Mouse (Mus musculus) kidney, postnatal 0 days (tissue): ENCODE measurements around the gene Ryr3. TPM values are rescaled to one million over a fixed set of nuclear protein-coding genes. Genes with fewer than 3 reads are reported as not detected.

ENCODE experiments used
- ATAC-seq: fragments of 200-750 bp; cut with Nextera tagmentation; replicated peaks from 2 replicates; pipeline ENCODE4 v1.8.0; 2017; ENCODE audit warnings: low read depth, moderate number of reproducible peaks, moderate TSS enrichment, moderate library complexity; ENCODE audit not compliant: low FRiP score
- DNase-seq: peaks from one replicate; pipeline ENCODE4 v3.0.0-alpha.2; 2016; ENCODE audit warnings: low spot score
- H3K27ac ChIP-seq: fragments of 300-500 bp; sonication (generic); 2 replicates; pipeline ENCODE4 v1.5.1; 2014; ENCODE audit warnings: mild to moderate bottlenecking
- H3K27me3 ChIP-seq: fragments of 300-500 bp; sonication (generic); 2 replicates; pipeline ENCODE4 v1.6.1; 2014; ENCODE audit warnings: low read length, mixed read lengths; ENCODE audit not compliant: insufficient read depth
- H3K36me3 ChIP-seq: fragments of 300-500 bp; sonication (generic); 2 replicates; pipeline ENCODE4 v1.6.1; 2014; ENCODE audit warnings: low read length, mixed read lengths; ENCODE audit not compliant: insufficient read depth
- H3K4me1 ChIP-seq: fragments of 300-500 bp; sonication (generic); replicated peaks from 2 replicates; pipeline ENCODE4 v1.6.1; 2014; ENCODE audit warnings: antibody characterized with exemption, low read length, mixed read lengths; ENCODE audit not compliant: insufficient read depth
- H3K4me2 ChIP-seq: fragments of 300-500 bp; sonication (generic); 2 replicates; pipeline ENCODE4 v1.6.1; 2014; ENCODE audit warnings: mild to moderate bottlenecking, low read length, moderate library complexity, mixed read lengths
- H3K4me3 ChIP-seq: fragments of 300-500 bp; sonication (generic); replicated peaks from 2 replicates; pipeline ENCODE4 v1.5.1; 2014; ENCODE audit warnings: low read depth, low read length
- H3K9ac ChIP-seq: fragments of 300-500 bp; sonication (generic); 2 replicates; pipeline ENCODE4 v1.6.1; 2014; ENCODE audit warnings: low read depth, low read length
- H3K9me3 ChIP-seq: fragments of 300-500 bp; sonication (generic); replicated peaks from 2 replicates; pipeline ENCODE4 v1.6.1; 2016; ENCODE audit warnings: low read length, inconsistent platforms, mixed read lengths
- CTCF ChIP-seq: IDR thresholded peaks from 2 replicates; pipeline ENCODE4 v1.5.1; 2016; ENCODE audit warnings: antibody characterized with exemption, low read depth, mild to moderate bottlenecking, moderate library complexity
- WGBS: fragments of 180-500 bp; shearing (Covaris S2); extraction: QIAGEN DNeasy Blood & Tissue Kit; methylation state at CpG from one replicate; pipeline ENCODE4 v1.1.7; 2014; 5-methylcytosine and 5-hydroxymethylcytosine counted together
- polyA plus RNA-seq: library from polyadenylated mRNA; unstranded; fragments of >200 nt; fragmentation: Nextera tagmentation; extraction: Ambion mirVana; gene quantifications from 2 replicates; pipeline ENCODE4 v1.2.1, GENCODE M21; 2015

Gene Ryr3
- polyA plus RNA-seq, 1 experiment from 2014 or later = 0.22 TPM

DNA sequence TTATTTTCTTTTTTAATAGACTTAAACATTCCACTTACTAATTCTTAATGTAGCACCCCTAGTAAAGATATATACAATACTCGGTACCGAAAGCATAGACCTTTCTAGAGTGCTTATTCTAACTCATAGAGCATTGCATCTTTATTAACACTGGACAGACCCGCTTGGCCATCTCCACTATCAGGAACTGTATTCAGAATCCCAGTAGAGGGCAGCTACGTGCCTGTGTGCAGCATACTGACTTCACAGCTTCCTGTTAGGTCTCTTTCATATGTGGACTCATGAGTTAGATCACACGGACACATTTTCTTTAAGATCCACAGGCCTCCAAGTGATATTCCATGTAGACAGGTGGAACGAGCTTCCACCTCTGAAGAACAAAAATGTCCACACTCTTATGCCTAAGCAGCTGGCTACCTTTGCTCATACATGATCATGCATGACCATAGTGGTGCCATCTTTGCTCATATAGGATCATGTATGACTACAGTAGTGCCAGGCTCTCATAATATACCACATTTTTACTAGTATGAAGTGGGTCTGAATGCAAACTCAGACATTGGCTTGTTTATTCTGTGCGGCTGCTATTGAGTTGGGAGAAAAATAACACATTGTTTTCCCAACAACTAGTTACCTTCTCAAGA, 417.4 kb downstream of the Ryr3 start:
- 82% methylated on average over 7 of the region's 7 CpGs for WGBS
- no peaks in the 10 kb centered on the region for H3K4me1 ChIP-seq
- peak; percentile 36; the same call in 1 of the 2 replicates for ATAC-seq

DNA sequence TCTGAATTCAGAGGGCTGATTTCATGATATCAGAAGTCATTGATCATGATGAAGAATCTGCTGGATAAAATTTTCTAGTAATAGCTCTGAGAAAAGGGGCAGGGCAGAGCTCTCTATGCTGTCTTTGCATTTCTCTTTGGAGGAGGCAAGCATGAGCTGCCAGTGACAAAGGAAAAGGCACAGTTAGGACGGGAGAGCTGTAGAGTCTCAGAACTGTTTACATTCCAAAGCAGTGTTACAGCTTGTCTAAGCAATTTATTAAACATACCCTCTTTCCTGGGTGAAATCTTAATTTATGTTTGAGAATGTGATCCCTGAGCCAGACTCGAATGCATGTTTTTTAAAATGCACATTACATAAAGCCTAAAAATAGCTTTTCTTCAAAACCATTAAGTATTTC, 435.3 kb downstream of the Ryr3 start:
- no peak overlapping the region for H3K27ac ChIP-seq
- WGBS = 26% methylated on average over 2 of the region's 2 CpGs
- no peak overlapping the region for H3K4me3 ChIP-seq
- no peak for TF ChIP-seq CTCF
- H3K27me3 ChIP-seq = no peaks in the 10 kb centered on the region
- ATAC-seq (no peak), DNase-seq (peak; percentile 2)
- no peak overlapping the region for H3K9ac ChIP-seq
- H3K4me2 ChIP-seq = no peak overlapping the region
- H3K36me3 ChIP-seq = no peaks in the 10 kb centered on the region
- H3K9me3 ChIP-seq = no peaks in the 10 kb centered on the region
- H3K4me1 ChIP-seq = no peaks in the 10 kb centered on the region

More for the DNA sequence above, 417.4 kb downstream of the Ryr3 start:
- Histone ChIP-seq H3K27me3 (no peaks in the 10 kb centered on the region), H3K9me3 (no peaks in the 10 kb centered on the region), H3K9ac (no peak overlapping the region), H3K4me3 (no peak overlapping the region), H3K36me3 (no peaks in the 10 kb centered on the region), H3K27ac (no peak overlapping the region), H3K4me2 (no peak overlapping the region; the same call in 1 of the 2 replicates)
- TF ChIP-seq CTCF = no peak
- no peak for DNase-seq

DNA sequence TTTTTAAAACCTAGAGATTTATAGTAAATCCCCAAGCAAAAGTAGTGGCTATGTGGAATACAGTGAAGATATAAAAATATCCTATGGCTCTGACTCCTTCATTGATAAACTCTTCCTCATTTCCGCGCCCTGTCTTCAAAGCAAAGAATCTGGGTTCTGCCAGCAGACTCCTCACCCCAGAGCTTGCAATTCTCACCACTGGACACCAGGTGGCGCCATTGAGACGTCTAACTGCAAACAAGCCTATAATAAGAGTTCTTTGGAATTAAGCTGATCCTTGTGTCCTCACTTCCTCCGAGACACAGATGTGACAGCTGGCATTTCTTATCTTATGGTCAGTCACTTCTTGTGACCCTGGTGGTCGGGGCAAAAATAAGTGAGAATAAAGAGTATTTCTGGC, 442.1 kb downstream of the Ryr3 start:
- DNase-seq (peak; percentile 45), ATAC-seq (no peak)
- WGBS = 35% methylated on average over 6 of the region's 6 CpGs
- Histone ChIP-seq H3K27ac (no peak overlapping the region), H3K4me3 (no peak overlapping the region), H3K9ac (no peak overlapping the region), H3K36me3 (no peaks in the 10 kb centered on the region), H3K4me2 (no peak overlapping the region), H3K9me3 (no peaks in the 10 kb centered on the region), H3K4me1 (no peaks in the 10 kb centered on the region), H3K27me3 (no peaks in the 10 kb centered on the region)
- peak; percentile 80 for TF ChIP-seq CTCF

DNA sequence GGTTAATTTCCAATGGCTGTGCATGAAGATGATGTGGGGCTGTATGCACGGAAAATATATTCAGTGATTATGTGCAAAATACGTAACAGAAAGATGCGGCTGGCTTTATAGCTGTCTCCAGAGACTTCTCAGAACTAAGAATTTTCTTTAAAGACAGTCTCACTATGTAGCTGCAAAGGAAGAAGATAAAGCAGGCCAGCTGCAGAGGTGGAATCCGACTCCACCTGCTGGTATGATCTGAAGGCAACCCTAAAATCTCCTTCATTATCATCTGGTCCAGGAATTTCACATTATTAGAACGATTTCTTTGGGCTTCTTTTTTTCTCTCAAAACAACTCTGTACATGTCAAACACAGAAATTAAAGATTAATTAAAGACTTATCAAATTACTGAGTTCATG, 449.2 kb downstream of the Ryr3 start:
- no peak overlapping the region for H3K9ac ChIP-seq
- no peak overlapping the region for H3K4me2 ChIP-seq
- H3K4me3 ChIP-seq = no peak overlapping the region
- DNase-seq (peak; percentile 27), ATAC-seq (no peak)
- no peaks in the 10 kb centered on the region for H3K4me1 ChIP-seq
- H3K27me3 ChIP-seq = no peaks in the 10 kb centered on the region
- 66% methylated on average over 5 of the region's 5 CpGs for WGBS
- no peaks in the 10 kb centered on the region for H3K9me3 ChIP-seq
- H3K27ac ChIP-seq = no peak overlapping the region
- H3K36me3 ChIP-seq = no peaks in the 10 kb centered on the region
- TF ChIP-seq CTCF = peak; percentile 60

DNA sequence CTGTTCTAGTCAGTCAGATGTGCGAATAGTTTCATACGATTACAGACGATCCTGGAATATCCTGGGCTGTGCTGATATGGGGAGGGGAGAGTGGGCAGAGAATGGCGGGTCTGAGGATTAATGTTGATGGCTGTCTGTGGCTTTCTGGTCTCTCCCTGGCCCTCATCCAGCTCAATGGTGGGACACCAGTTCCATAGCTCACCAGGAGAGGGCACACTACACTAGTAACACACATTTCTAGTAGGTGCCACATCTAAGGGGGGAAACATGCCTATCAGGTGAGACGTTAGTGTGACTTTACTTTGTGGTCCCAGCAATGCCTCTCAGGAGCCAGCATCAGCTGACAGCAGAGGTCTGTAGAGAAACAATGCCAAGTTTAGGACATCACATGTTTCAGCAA, 451.9 kb downstream of the Ryr3 start:
- Histone ChIP-seq H3K27ac (no peak overlapping the region), H3K4me3 (no peak overlapping the region), H3K4me2 (no peak overlapping the region), H3K36me3 (no peaks in the 10 kb centered on the region), H3K27me3 (no peaks in the 10 kb centered on the region), H3K4me1 (no peaks in the 10 kb centered on the region), H3K9me3 (no peaks in the 10 kb centered on the region), H3K9ac (no peak overlapping the region)
- TF ChIP-seq CTCF = peak; percentile 60
- ATAC-seq = no peak
- WGBS = 63% methylated on average over 5 of the region's 5 CpGs
- DNase-seq = no peak

DNA sequence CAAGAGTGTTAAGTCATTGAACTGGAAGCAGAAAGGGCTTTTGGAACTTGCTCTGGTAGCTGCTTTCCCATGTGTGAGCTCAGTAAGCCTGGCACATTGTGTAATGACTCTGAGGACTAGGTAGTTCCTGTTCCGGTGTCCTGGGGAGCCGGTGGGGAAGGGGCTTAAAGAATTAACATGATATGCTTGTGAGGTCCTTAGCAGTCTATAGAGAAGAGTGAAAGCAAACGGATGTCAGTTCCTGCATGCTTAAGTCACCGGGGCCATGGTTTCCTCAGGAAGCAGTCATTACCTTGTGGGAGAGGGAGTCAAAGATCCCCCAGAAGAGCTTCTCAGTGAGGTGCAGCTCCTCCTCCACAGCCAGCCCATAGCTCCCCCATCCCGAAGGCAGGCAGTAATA, 452.6 kb downstream of the Ryr3 start:
- no peak overlapping the region for H3K27ac ChIP-seq
- TF ChIP-seq CTCF = no peak
- no peak overlapping the region for H3K4me2 ChIP-seq
- no peak overlapping the region for H3K4me3 ChIP-seq
- no peak overlapping the region for H3K9ac ChIP-seq
- H3K27me3 ChIP-seq = no peaks in the 10 kb centered on the region
- no peaks in the 10 kb centered on the region for H3K4me1 ChIP-seq
- no peaks in the 10 kb centered on the region for H3K9me3 ChIP-seq
- ATAC-seq (no peak), DNase-seq (no peak)
- H3K36me3 ChIP-seq = no peaks in the 10 kb centered on the region
- 52% methylated on average over 5 of the region's 5 CpGs for WGBS

DNA sequence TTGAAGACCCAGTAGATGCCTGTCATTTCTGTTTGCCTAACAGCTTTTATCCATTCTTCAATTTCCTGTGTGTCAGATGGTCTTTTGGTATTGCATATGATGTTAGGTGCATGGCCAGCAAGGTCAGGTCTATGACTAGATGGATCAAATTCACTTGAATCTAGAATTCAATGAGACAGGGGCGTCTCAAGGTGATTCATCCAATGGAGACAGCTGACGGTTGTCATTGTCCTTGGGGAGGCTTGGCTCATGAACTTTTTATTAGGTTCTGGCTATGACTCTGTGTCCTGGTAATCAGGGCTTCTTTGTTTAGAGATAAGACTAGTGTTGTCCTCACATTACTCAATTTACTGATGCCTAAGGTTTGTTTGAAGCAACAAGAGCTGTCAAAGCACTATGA, 454.9 kb downstream of the Ryr3 start:
- Histone ChIP-seq H3K27me3 (no peaks in the 10 kb centered on the region), H3K9ac (no peak overlapping the region), H3K9me3 (no peaks in the 10 kb centered on the region), H3K27ac (no peak overlapping the region), H3K4me1 (no peaks in the 10 kb centered on the region), H3K4me2 (no peak overlapping the region), H3K4me3 (no peak overlapping the region), H3K36me3 (no peaks in the 10 kb centered on the region)
- no peak for DNase-seq
- 67% methylated on average over 2 of the region's 2 CpGs for WGBS
- TF ChIP-seq CTCF = no peak
- no peak for ATAC-seq
